Mouse (Mus musculus): ENCODE measurements at regions not wholly inside any gene's neighbourhood (a gene's known extent, or its start where the extent isn't known, plus 50 kb on each side); places are given as distances from the start of the nearest gene placed in this dataset.
"Not testable (repeated sequence)": the region's sequence is repeated elsewhere in the genome, so short reads cannot be mapped to it uniquely, and the experiment has no call there.

DNA sequence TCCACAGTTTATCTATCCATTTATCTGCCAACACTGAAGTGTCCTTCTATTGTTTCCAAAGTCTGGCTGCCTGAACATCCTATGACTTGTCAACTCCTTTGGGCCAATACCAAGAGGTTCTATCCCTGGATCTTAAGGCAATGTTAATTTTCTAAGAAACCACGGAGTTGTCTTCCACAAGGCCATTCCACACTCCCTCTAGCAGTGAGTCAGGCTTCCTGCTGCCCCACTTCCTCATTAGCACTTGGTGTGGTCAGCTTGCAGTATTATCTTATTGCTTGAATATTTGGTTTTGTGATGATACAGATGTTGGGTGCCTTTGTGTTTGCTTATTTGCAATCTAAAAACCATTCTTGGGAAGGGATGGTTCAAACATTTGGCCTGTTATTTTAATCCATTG, 87.5 kb upstream of the Ppp2r2d start:
- Histone ChIP-seq H3K27ac (no peak overlapping the region), H3K27me3 (no peaks in the 10 kb centered on the region), H3K36me3 (no peaks in the 10 kb centered on the region), H3K4me3 (replicated peaks) (no peak overlapping the region), H3K9ac (replicated peaks) (no peak overlapping the region), H3K4me1 (replicated peaks) (no peaks in the 10 kb centered on the region), H3K4me2 (no peak overlapping the region), H3K9me3 (no peaks in the 10 kb centered on the region)
- no peak for ATAC-seq (ENCODE audit: insufficient number of reproducible peaks, insufficient read depth, low FRiP score, low TSS enrichment, low read depth)
- 84% methylated on average over 1 of the region's 1 CpGs for WGBS

DNA sequence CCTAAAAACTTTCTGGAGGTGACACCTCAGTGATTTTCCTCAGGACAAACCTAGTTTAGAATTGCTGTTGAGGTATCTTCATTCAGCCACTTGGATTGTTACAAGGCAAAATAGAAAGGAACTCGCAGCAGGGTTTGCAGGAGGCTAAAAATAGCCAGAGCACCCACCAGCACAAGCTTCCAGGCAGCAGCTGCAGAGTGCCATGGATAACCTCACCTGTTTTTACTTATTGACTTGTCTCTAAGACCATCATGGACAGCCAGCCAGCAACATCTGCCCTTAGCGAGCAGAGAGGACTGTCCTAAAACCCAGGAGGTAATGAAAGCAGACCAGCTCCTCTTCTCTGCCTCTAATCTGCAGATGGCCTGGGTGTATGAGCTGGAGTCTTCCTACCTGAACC, 97.4 kb upstream of the Ppp2r2d start:
- no peak overlapping the region for H3K4me3 ChIP-seq (replicated peaks)
- no peak overlapping the region for H3K9ac ChIP-seq (replicated peaks)
- H3K4me1 ChIP-seq (replicated peaks): no peaks in the 10 kb centered on the region
- H3K9me3 ChIP-seq: peaks cover 8% of the 10 kb centered on the region
- H3K27me3 ChIP-seq: no peaks in the 10 kb centered on the region
- 57% methylated on average over 2 of the region's 2 CpGs for WGBS
- H3K27ac ChIP-seq: no peak overlapping the region
- H3K4me2 ChIP-seq: no peak overlapping the region
- ATAC-seq (ENCODE audit: insufficient number of reproducible peaks, insufficient read depth, low FRiP score, low TSS enrichment, low read depth): no peak
- H3K36me3 ChIP-seq: no peaks in the 10 kb centered on the region

DNA sequence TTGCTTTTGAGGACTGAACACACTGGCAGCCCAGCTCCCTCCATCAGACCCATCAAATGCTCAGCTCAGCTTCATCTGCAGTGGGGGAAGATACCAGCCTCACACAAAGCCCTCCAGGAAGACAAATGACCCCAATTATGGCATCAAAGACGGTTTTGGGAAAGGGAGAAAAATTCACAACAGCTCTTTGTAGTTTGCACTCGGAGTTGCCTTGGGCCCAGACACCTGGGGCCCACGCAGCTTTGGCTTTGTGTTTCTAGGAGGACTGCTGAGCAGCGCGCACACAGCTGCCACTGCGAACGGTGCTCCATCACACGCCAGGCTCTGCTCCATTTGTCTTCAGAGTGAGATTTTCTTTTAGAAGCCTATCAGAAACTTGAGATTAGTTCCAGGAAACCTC, 99.3 kb upstream of the Ppp2r2d start:
- H3K27me3 ChIP-seq: no peaks in the 10 kb centered on the region
- no peak overlapping the region for H3K4me2 ChIP-seq
- H3K4me3 ChIP-seq (replicated peaks): no peak overlapping the region
- H3K4me1 ChIP-seq (replicated peaks): no peaks in the 10 kb centered on the region
- ATAC-seq (ENCODE audit: insufficient number of reproducible peaks, insufficient read depth, low FRiP score, low TSS enrichment, low read depth): no peak
- peaks cover 8% of the 10 kb centered on the region for H3K9me3 ChIP-seq
- WGBS: 35% methylated on average over 8 of the region's 8 CpGs
- H3K36me3 ChIP-seq: no peaks in the 10 kb centered on the region
- no peak overlapping the region for H3K9ac ChIP-seq (replicated peaks)
- no peak overlapping the region for H3K27ac ChIP-seq

DNA sequence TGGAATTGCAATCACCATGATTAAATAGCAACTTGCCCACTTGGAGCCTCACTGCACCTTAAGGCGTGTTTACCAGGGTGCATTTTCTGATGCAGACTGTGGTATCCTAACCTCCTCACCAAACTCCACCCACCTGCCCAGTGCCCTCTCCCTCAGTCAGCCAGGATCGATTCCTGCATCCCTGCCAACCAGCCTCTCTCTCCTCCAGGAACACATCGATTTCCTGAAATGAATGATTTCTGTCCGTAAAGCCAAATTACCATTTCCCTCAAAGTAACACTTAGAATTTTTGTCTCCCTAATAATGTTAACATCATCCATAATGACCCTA, 103.4 kb upstream of the Ppp2r2d start:
- no peak for ATAC-seq (ENCODE audit: insufficient number of reproducible peaks, insufficient read depth, low FRiP score, low TSS enrichment, low read depth)
- no peaks in the 10 kb centered on the region; the same call in 1 of the 2 replicates for H3K27me3 ChIP-seq
- 88% methylated on average over 4 of the region's 4 CpGs for WGBS
- no peak overlapping the region for H3K9ac ChIP-seq (replicated peaks)
- peaks cover 8% of the 10 kb centered on the region for H3K9me3 ChIP-seq
- no peaks in the 10 kb centered on the region for H3K36me3 ChIP-seq
- H3K4me3 ChIP-seq (replicated peaks): no peak overlapping the region
- H3K27ac ChIP-seq: no peak overlapping the region
- H3K4me2 ChIP-seq: no peak overlapping the region
- no peaks in the 10 kb centered on the region for H3K4me1 ChIP-seq (replicated peaks)

DNA sequence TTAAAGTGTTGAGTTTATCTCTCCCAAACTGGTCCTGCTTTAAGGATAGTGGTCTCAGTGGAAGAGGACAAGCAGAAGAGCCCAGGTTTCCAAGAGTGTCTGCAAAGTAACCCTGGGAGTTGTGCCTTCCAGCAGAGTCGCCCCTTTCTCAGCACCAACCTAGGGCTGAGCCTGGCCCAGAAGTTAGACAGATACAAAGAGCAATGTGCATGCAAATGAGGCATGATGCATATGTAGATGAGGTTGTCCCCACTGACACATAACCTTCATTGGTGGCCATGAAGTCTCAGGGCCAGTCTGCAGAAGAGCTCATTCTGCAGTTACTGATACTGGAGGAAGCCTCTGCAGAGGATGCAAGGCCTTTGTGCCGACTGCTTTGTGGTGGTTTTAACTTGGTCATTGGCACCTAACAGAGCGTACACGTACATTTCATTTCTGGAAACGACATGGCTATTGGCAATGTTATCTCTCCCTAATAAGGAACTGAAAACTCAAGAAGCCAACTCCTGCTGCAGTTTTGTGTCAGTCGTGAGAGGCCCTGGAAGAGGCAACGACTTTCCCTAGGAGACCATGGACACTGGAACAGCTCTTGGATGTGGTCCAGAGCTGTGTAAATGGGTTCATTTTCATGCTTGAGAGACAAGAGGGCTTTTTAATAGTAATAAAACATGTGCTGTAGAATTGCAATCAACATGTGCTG, 103.9 kb upstream of the Ppp2r2d start:
- Histone ChIP-seq H3K27ac (no peak overlapping the region), H3K9ac (replicated peaks) (no peak overlapping the region), H3K4me3 (replicated peaks) (no peak overlapping the region), H3K27me3 (no peaks in the 10 kb centered on the region; the same call in 1 of the 2 replicates), H3K4me1 (replicated peaks) (no peaks in the 10 kb centered on the region), H3K4me2 (no peak overlapping the region), H3K36me3 (no peaks in the 10 kb centered on the region), H3K9me3 (peaks cover 8% of the 10 kb centered on the region)
- ATAC-seq (ENCODE audit: insufficient number of reproducible peaks, insufficient read depth, low FRiP score, low TSS enrichment, low read depth): no peak
- WGBS: 79% methylated on average over 7 of the region's 7 CpGs

DNA sequence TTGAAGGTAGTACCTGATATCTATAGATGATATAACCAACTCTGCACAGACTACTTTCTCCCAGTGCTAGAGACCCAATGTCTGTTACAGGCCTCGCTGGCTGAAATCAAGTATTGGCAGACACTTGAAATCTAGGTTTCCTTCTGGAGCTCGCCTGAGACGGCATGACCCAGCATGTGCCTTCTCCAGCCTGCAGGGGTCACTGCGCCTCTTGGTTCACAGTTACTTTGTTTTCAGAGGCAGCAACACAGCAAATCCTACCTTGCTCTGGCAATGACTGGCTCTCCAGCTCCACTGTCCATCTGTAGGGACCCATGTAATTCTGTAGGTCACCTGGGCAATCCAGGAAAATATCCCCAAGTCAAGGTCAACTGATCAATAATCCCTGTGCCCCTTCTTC, 111.6 kb upstream of the Ppp2r2d start:
- H3K4me1 ChIP-seq (replicated peaks): no peaks in the 10 kb centered on the region
- no peak for ATAC-seq (ENCODE audit: insufficient number of reproducible peaks, insufficient read depth, low FRiP score, low TSS enrichment, low read depth)
- no peak overlapping the region for H3K4me3 ChIP-seq (replicated peaks)
- no peak overlapping the region for H3K4me2 ChIP-seq
- no peak overlapping the region for H3K27ac ChIP-seq
- H3K9ac ChIP-seq (replicated peaks): no peak overlapping the region
- WGBS: 22% methylated on average over 4 of the region's 4 CpGs
- no peaks in the 10 kb centered on the region for H3K9me3 ChIP-seq
- H3K36me3 ChIP-seq: no peaks in the 10 kb centered on the region
- no peaks in the 10 kb centered on the region for H3K27me3 ChIP-seq

DNA sequence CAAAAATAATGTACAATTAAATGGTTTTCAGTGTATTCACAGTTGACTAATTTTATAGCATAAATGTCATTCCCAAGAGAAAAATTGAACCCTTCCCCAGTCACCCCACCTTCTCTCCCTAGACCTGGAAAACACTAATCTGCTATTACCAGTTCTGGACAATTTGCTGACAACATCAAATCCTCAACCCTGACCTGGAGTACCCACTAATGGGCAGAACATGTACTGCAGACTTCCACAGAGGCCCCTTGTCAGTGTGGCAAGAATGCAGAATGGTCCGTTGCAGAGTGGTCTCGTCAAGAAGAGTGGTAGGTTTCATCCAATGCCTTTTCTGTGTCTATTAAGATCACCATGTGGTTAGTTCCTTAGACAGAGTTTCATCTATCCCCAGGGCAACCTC, 121.0 kb upstream of the Ppp2r2d start:
- Histone ChIP-seq H3K4me3 (replicated peaks) (no peak overlapping the region), H3K27ac (no peak overlapping the region), H3K4me1 (replicated peaks) (no peaks in the 10 kb centered on the region), H3K4me2 (no peak overlapping the region), H3K36me3 (no peaks in the 10 kb centered on the region), H3K9ac (replicated peaks) (no peak overlapping the region), H3K9me3 (no peaks in the 10 kb centered on the region), H3K27me3 (no peaks in the 10 kb centered on the region)
- WGBS: 84% methylated on average over 2 of the region's 2 CpGs
- no peak for ATAC-seq (ENCODE audit: insufficient number of reproducible peaks, insufficient read depth, low FRiP score, low TSS enrichment, low read depth)

DNA sequence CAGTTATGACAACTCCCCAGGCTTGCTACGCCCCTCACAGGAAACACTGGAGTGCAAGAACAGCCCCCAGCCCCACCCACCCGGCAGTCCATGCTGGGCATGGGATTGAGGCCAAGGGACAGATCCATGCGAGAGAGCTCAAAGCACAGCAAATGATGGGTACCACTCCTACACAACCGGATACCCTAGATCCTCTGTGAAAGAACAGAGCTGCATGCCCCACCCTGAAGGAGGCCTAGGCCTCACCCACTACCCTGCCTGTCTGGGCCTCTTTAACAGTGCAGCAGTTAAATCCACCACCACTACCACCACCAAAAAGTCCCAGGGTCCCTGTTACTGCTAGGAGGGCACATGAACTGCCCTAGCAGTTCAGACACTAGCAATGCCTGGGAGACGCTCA, 126.3 kb upstream of the Ppp2r2d start:
- Histone ChIP-seq H3K4me2 (no peak overlapping the region), H3K9me3 (no peaks in the 10 kb centered on the region), H3K27ac (no peak overlapping the region), H3K4me1 (replicated peaks) (no peaks in the 10 kb centered on the region), H3K4me3 (replicated peaks) (no peak overlapping the region), H3K36me3 (no peaks in the 10 kb centered on the region), H3K9ac (replicated peaks) (no peak overlapping the region), H3K27me3 (no peaks in the 10 kb centered on the region)
- no peak for ATAC-seq (ENCODE audit: insufficient number of reproducible peaks, insufficient read depth, low FRiP score, low TSS enrichment, low read depth)
- 67% methylated on average over 5 of the region's 5 CpGs for WGBS

DNA sequence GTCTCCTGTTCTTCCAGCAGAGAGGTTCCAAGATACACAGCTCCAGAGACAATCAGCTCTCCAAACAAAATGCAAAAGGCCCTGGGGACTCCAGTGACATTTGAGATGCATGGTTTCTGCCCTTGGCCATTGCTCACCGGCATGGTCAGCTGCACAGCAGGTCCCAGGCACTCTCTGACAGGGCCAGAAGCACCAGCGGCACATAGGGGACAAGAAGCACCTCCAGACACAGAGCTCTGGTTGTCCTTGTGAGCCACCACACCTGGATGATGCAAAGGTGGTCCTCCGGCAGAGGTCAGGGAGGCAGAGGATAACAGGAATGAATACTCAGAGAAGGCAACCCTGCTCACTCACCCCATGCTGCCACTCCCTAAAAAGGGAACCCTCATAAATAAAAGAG, 126.8 kb upstream of the Ppp2r2d start:
- H3K36me3 ChIP-seq: no peaks in the 10 kb centered on the region
- no peak overlapping the region for H3K4me3 ChIP-seq (replicated peaks)
- H3K9ac ChIP-seq (replicated peaks): no peak overlapping the region
- no peaks in the 10 kb centered on the region for H3K27me3 ChIP-seq
- no peak for ATAC-seq (ENCODE audit: insufficient number of reproducible peaks, insufficient read depth, low FRiP score, low TSS enrichment, low read depth)
- H3K4me1 ChIP-seq (replicated peaks): no peaks in the 10 kb centered on the region
- H3K9me3 ChIP-seq: no peaks in the 10 kb centered on the region
- no peak overlapping the region for H3K4me2 ChIP-seq
- WGBS: 67% methylated on average over 3 of the region's 3 CpGs
- H3K27ac ChIP-seq: no peak overlapping the region

DNA sequence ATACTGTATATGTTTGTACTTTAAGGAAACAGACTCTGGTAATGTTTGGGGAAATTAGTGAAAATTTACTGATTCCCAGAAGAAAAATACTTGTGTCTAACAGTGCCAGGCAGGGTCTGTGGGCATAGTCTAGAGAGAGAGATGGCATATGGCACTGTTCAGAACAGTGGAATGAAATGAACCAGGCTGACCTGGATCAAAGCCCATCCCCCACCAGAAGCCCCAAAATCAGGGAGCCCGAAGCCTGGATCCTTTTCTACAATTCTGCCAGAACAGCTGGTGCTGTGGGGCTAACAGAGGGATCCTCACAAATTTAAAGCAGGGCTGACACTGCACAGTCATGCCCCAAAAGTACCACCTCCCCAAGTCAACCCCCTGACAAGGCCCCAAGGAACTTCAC, 131.1 kb upstream of the Ppp2r2d start:
- Histone ChIP-seq H3K9ac (replicated peaks) (no peak overlapping the region), H3K4me1 (replicated peaks) (no peaks in the 10 kb centered on the region), H3K4me2 (no peak overlapping the region), H3K27me3 (no peaks in the 10 kb centered on the region), H3K9me3 (no peaks in the 10 kb centered on the region), H3K4me3 (replicated peaks) (no peak overlapping the region), H3K36me3 (no peaks in the 10 kb centered on the region), H3K27ac (no peak overlapping the region)
- WGBS: 71% methylated on average over 1 of the region's 1 CpGs
- no peak for ATAC-seq (ENCODE audit: insufficient number of reproducible peaks, insufficient read depth, low FRiP score, low TSS enrichment, low read depth)

DNA sequence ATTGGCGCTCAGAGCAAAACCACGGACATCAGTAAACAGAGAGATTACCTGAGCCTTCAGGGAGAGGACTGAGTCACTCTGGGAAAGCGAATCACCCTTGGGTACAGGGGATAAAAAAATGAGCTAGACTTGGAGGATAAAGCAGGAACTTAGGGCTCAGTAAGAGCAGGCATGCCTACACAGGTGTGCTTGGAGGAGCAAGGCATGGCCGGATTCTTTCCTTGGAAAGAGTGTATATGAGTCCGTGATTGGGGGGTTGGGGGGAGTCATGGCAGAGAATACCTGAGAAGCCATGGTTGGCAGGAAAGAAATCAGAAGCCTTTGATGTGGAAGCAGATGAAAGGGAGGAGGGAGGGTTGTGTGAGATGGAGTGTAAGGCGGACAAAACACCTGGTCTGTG, 137.5 kb upstream of the Ppp2r2d start:
- H3K27me3 ChIP-seq: no peaks in the 10 kb centered on the region
- no peak overlapping the region for H3K4me2 ChIP-seq
- no peak for ATAC-seq (ENCODE audit: insufficient number of reproducible peaks, insufficient read depth, low FRiP score, low TSS enrichment, low read depth)
- WGBS: 71% methylated on average over 6 of the region's 6 CpGs
- H3K9me3 ChIP-seq: no peaks in the 10 kb centered on the region
- no peak overlapping the region for H3K27ac ChIP-seq
- H3K36me3 ChIP-seq: no peaks in the 10 kb centered on the region
- H3K4me1 ChIP-seq (replicated peaks): no peaks in the 10 kb centered on the region
- no peak overlapping the region for H3K4me3 ChIP-seq (replicated peaks)
- H3K9ac ChIP-seq (replicated peaks): no peak overlapping the region

DNA sequence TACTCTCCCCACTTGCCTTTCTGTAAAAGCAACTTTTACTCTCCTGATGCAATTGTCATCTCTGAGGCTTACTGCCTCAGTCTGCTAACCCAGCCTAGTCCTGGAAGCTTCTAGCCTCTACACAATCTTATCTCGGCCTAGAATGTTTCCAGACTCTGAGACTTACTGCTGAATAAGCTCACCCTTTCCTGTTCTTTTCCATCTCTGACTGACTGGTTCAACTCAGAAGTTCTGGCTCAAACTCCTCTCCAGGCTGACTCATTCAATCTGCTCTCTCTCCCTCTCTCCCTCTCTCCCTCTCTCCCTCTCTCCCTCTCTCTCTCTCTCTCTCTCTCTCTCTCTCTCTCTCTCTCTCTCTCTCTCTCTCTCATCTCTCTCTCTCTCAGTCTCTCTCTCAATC, 146.3 kb upstream of the Ppp2r2d start:
- H3K9ac ChIP-seq (replicated peaks); H3K36me3 ChIP-seq; H3K4me1 ChIP-seq (replicated peaks); H3K27ac ChIP-seq; H3K4me3 ChIP-seq (replicated peaks); ATAC-seq (ENCODE audit: insufficient number of reproducible peaks, insufficient read depth, low FRiP score, low TSS enrichment, low read depth); H3K27me3 ChIP-seq; H3K4me2 ChIP-seq; H3K9me3 ChIP-seq: not testable (repeated sequence)
- WGBS: 69% methylated on average over 1 of the region's 1 CpGs
